Mouse (Mus musculus) limb, embryonic 13.5 days (tissue): Measurements from ENCODE around the gene Srrm4. TPM values are rescaled to one million over a fixed set of nuclear protein-coding genes. Genes with fewer than 3 reads are reported as not detected.

ENCODE experiments used
- ATAC-seq: fragments of 200-750 bp; cut with Nextera tagmentation; 2 replicates; pipeline ENCODE4 v1.8.0; 2017; ENCODE audit warnings: low read depth, moderate number of reproducible peaks, moderate TSS enrichment; ENCODE audit not compliant: low FRiP score
- H3K27ac ChIP-seq: fragments of 300-500 bp; sonication (generic); 2 replicates; pipeline ENCODE4 v1.5.1; 2015; ENCODE audit warnings: inconsistent platforms, mild to moderate bottlenecking, moderate library complexity
- H3K27me3 ChIP-seq: fragments of 300-500 bp; sonication (generic); 2 replicates; pipeline ENCODE4 v1.6.1; 2015; ENCODE audit warnings: mild to moderate bottlenecking, inconsistent platforms
- H3K36me3 ChIP-seq: fragments of 300-500 bp; sonication (generic); 2 replicates; pipeline ENCODE4 v1.6.1; 2015; ENCODE audit warnings: inconsistent platforms, mild to moderate bottlenecking, moderate library complexity
- H3K4me1 ChIP-seq: fragments of 300-500 bp; sonication (generic); 2 replicates; pipeline ENCODE4 v1.6.1; 2015; ENCODE audit warnings: inconsistent platforms
- H3K4me2 ChIP-seq: fragments of 300-500 bp; sonication (generic); replicated peaks from 2 replicates; pipeline ENCODE4 v1.6.1; 2015; ENCODE audit warnings: inconsistent platforms, mild to moderate bottlenecking, moderate library complexity
- H3K4me3 ChIP-seq: fragments of 300-500 bp; sonication (generic); 2 replicates; pipeline ENCODE4 v1.5.1; 2015; ENCODE audit warnings: moderate library complexity, mild to moderate bottlenecking, inconsistent platforms
- H3K9ac ChIP-seq: fragments of 300-500 bp; sonication (generic); 2 replicates; pipeline ENCODE4 v1.6.1; 2015; ENCODE audit warnings: mild to moderate bottlenecking, inconsistent platforms
- H3K9me3 ChIP-seq: fragments of 300-500 bp; sonication (generic); 2 replicates; pipeline ENCODE4 v1.6.1; 2016; ENCODE audit warnings: inconsistent platforms
- WGBS: fragments of 180-500 bp; shearing (Covaris S2); methylation state at CpG from one replicate; pipeline ENCODE4 v1.1.7; 2015; 5-methylcytosine and 5-hydroxymethylcytosine counted together
- polyA plus RNA-seq: library from polyadenylated mRNA; unstranded; fragments of >200 nt; fragmentation: Nextera tagmentation; extraction: Ambion mirVana; gene quantifications from 2 replicates; pipeline ENCODE4 v1.2.1, GENCODE M21; 2015

Gene Srrm4
- polyA plus RNA-seq, 1 experiment from 2014 or later: 0.25 TPM

GRCm38 (mm10) chr5:116545746-116546145 is 45.9 kb downstream of the Srrm4 start:
- Histone ChIP-seq H3K9ac (no peak overlapping the region), H3K27ac (no peak overlapping the region), H3K4me1 (no peaks in the 10 kb centered on the region), H3K4me3 (no peak overlapping the region), H3K4me2 (no peak overlapping the region), H3K9me3 (peaks cover 9% of the 10 kb centered on the region; the same call in 1 of the 2 replicates), H3K27me3 (no peaks in the 10 kb centered on the region), H3K36me3 (no peaks in the 10 kb centered on the region)
- no peak for ATAC-seq
- WGBS: 41% methylated on average over 11 of the region's 11 CpGs

DNA sequence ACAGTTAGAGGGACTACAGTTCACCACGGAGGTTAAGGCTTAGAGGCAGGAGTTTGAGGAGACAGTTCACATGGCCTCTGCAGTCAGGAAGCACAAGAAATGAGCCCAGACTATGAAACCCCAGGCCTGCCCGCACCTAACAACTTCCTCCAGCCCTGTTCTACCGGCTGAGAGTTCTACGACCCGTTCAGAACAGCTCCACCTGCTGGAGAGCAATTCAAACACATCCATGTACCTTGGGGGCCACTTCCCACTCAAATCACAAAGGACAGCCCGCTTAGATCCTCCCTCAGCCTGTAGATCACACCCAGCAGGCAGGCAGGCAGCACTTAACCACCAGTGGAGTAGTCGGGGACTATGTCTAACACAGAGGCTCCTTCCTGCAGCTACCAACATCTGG is 49.3 kb downstream of the Srrm4 start:
- 53% methylated on average over 7 of the region's 7 CpGs for WGBS
- no peaks in the 10 kb centered on the region for H3K4me1 ChIP-seq
- no peaks in the 10 kb centered on the region for H3K36me3 ChIP-seq
- H3K9me3 ChIP-seq: peaks cover 5% of the 10 kb centered on the region; the same call in 1 of the 2 replicates
- no peak overlapping the region for H3K27ac ChIP-seq
- ATAC-seq: no peak
- H3K4me3 ChIP-seq: no peak overlapping the region
- no peaks in the 10 kb centered on the region for H3K27me3 ChIP-seq
- no peak overlapping the region for H3K9ac ChIP-seq
- no peak overlapping the region for H3K4me2 ChIP-seq

DNA sequence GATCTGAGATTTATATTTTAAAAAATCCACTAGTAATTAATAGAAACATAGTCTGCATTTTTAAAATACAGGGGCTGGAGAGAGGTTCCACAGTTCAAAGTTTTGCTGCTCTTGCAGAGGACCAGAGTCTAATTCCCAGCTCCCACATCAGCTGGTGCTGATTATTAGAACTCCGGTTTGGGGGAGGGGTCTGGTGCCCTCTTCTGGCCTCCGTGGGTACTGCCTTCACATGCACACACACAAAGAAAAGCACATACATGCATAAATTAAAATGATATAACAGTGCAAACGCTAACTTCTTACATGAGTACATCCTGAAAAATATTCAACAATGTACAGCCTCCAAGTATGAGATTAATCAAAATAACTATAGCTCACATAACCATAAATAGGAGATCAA is 50.5 kb downstream of the Srrm4 start:
- no peak for ATAC-seq
- no peak overlapping the region for H3K27ac ChIP-seq
- H3K27me3 ChIP-seq: no peaks in the 10 kb centered on the region
- no peaks in the 10 kb centered on the region for H3K9me3 ChIP-seq
- no peaks in the 10 kb centered on the region for H3K4me1 ChIP-seq
- WGBS: 83% methylated on average over 3 of the region's 3 CpGs
- H3K4me2 ChIP-seq: no peak overlapping the region
- H3K36me3 ChIP-seq: no peaks in the 10 kb centered on the region
- H3K9ac ChIP-seq: no peak overlapping the region
- H3K4me3 ChIP-seq: no peak overlapping the region

DNA sequence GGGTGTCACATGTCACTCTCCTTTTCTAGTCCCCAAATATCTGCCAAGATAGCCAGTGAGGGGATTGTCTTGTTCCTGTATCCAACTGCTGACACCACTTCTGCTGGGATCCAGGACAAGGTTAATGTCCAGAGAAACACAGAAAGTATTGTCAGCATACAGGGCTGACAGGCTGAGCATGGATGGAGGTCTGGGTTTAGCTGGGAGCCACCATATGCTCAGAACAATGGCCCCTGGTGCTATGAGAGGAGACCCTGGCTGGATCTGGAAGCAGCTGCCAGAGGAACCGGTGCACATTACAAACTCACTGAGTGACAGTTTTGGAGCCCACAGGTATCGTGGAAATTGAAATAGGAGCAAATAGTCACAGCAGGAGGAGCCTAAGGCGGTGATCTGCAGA is 52.3 kb downstream of the Srrm4 start:
- no peak overlapping the region for H3K4me2 ChIP-seq
- H3K27ac ChIP-seq: no peak overlapping the region
- WGBS: 54% methylated on average over 3 of the region's 3 CpGs
- no peak overlapping the region for H3K4me3 ChIP-seq
- H3K4me1 ChIP-seq: no peaks in the 10 kb centered on the region
- no peaks in the 10 kb centered on the region for H3K36me3 ChIP-seq
- H3K9ac ChIP-seq: no peak overlapping the region
- ATAC-seq: no peak
- H3K27me3 ChIP-seq: no peaks in the 10 kb centered on the region
- H3K9me3 ChIP-seq: no peaks in the 10 kb centered on the region

DNA sequence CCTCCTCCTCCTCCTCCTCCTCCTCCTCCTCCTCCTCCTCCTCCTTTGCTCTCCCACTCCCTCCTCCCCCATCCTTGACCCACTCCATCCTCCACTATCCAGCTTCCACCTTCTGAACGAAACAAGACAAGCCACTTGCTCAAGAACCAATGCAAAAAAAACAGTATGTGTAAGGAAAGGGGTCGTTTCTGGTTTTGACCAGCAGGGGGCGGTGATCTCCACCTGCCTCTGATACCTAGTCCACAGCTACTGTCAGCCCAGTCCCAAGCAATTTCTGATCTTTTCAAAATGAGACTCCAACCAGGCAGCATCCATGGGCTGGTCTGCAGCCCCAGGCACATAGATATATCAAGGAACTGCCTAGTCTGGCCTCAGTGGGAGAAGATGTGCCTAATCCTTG is 53.1 kb downstream of the Srrm4 start:
- Histone ChIP-seq H3K36me3 (no peaks in the 10 kb centered on the region), H3K27me3 (no peaks in the 10 kb centered on the region), H3K4me2 (no peak overlapping the region), H3K4me3 (no peak overlapping the region), H3K27ac (no peak overlapping the region), H3K9me3 (no peaks in the 10 kb centered on the region), H3K4me1 (no peaks in the 10 kb centered on the region), H3K9ac (no peak overlapping the region)
- no peak for ATAC-seq
- 59% methylated on average over 2 of the region's 3 CpGs for WGBS

- H3K9ac ChIP-seq: no peak overlapping the region
- H3K27me3 ChIP-seq: no peaks in the 10 kb centered on the region
- H3K4me3 ChIP-seq: no peak overlapping the region
- no peak overlapping the region for H3K4me2 ChIP-seq
- no peak overlapping the region for H3K27ac ChIP-seq
- H3K4me1 ChIP-seq: no peaks in the 10 kb centered on the region
- no peak for ATAC-seq
- 75% methylated on average over 4 of the region's 4 CpGs for WGBS
- H3K36me3 ChIP-seq: no peaks in the 10 kb centered on the region
- H3K9me3 ChIP-seq: no peaks in the 10 kb centered on the region
Measured at GRCm38 (mm10) chr5:116526324-116526723, 65.3 kb downstream of the Srrm4 start.

- no peak for ATAC-seq
- H3K4me3 ChIP-seq: no peak overlapping the region
- no peak overlapping the region for H3K4me2 ChIP-seq
- no peak overlapping the region for H3K27ac ChIP-seq
- H3K36me3 ChIP-seq: no peaks in the 10 kb centered on the region
- no peaks in the 10 kb centered on the region for H3K4me1 ChIP-seq
- no peak overlapping the region for H3K9ac ChIP-seq
- 83% methylated on average over 8 of the region's 8 CpGs for WGBS
- H3K27me3 ChIP-seq: no peaks in the 10 kb centered on the region
- H3K9me3 ChIP-seq: no peaks in the 10 kb centered on the region
Measured at GRCm38 (mm10) chr5:116525308-116525707, 66.3 kb downstream of the Srrm4 start.

DNA sequence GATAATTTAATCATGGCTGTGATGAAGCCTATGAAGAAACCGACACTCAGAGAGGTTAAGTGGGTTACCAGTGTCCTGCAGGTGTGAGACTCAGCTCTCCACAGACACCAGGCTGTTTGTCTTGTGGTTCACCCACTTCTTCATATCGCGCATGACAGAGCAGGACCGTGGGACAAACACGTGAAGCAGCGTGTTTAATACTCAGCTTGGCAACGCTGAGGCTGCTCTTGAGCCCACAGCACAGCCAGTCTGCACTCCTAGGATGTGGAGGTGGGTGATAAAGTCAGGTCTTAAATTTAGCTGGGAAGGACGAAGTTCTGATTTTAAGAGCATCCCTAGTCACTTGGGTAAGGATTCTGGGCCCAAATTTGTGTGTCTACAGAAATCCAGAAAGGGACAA is 68.1 kb downstream of the Srrm4 start:
- Histone ChIP-seq H3K36me3 (no peaks in the 10 kb centered on the region), H3K27ac (no peak overlapping the region), H3K9ac (no peak overlapping the region), H3K4me1 (no peaks in the 10 kb centered on the region), H3K27me3 (no peaks in the 10 kb centered on the region), H3K4me2 (no peak overlapping the region), H3K4me3 (no peak overlapping the region), H3K9me3 (no peaks in the 10 kb centered on the region)
- no peak for ATAC-seq
- 84% methylated on average over 8 of the region's 8 CpGs for WGBS

DNA sequence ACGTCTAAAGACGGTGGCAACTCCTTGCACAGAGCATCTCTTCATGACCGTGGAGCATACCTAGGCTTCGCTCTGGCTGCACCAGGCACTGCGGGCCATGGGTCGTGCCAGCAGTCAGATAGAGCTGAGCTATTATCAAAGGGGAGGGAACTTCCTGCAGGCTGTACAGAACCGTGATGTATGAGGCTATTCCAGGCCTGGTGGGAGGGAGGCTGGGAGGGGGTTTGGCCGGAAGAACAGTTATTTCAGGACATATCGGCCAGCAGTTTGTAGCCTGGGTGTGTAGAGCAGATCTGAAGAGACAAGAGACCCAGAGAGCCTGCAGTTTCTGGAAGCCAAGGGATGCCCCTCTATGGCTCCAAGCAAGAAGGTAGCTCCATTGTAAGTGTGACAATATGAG is 68.5 kb downstream of the Srrm4 start:
- no peak for ATAC-seq
- Histone ChIP-seq H3K27ac (no peak overlapping the region), H3K9me3 (no peaks in the 10 kb centered on the region), H3K4me2 (no peak overlapping the region), H3K9ac (no peak overlapping the region), H3K27me3 (no peaks in the 10 kb centered on the region), H3K4me3 (no peak overlapping the region), H3K4me1 (no peaks in the 10 kb centered on the region), H3K36me3 (no peaks in the 10 kb centered on the region)
- 62% methylated on average over 9 of the region's 9 CpGs for WGBS

DNA sequence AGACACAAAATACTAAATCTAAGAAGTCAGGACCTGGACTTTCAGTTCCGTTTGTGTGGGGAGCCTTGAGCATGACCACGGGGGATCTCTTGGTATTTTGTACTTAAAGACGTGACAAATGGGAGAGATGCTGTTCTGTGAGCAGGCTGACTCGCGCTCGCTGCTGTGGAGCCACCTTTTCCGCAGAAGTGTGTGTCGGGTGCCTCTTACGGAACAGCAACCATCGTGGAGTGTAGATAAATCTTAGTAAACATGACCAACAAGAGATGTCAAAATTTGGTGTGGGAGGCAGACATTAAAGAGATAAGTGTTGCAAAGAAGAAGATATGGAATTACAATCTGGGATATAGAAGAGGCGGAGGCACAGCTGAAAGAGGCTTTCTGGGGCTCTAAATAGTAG is 69.3 kb downstream of the Srrm4 start:
- Histone ChIP-seq H3K4me2 (no peak overlapping the region), H3K27me3 (no peaks in the 10 kb centered on the region), H3K27ac (no peak overlapping the region), H3K9me3 (no peaks in the 10 kb centered on the region), H3K9ac (no peak overlapping the region), H3K4me3 (no peak overlapping the region), H3K36me3 (no peaks in the 10 kb centered on the region), H3K4me1 (no peaks in the 10 kb centered on the region)
- no peak for ATAC-seq
- WGBS: 83% methylated on average over 11 of the region's 11 CpGs

GRCm38 (mm10) chr5:116518047-116518446 is 73.6 kb downstream of the Srrm4 start:
- H3K9me3 ChIP-seq: no peaks in the 10 kb centered on the region
- no peak for ATAC-seq
- no peaks in the 10 kb centered on the region for H3K4me1 ChIP-seq
- H3K4me3 ChIP-seq: no peak overlapping the region
- H3K27ac ChIP-seq: no peak overlapping the region
- H3K36me3 ChIP-seq: no peaks in the 10 kb centered on the region
- 29% methylated on average over 4 of the region's 4 CpGs for WGBS
- H3K9ac ChIP-seq: no peak overlapping the region
- H3K4me2 ChIP-seq: no peak overlapping the region
- H3K27me3 ChIP-seq: no peaks in the 10 kb centered on the region

DNA sequence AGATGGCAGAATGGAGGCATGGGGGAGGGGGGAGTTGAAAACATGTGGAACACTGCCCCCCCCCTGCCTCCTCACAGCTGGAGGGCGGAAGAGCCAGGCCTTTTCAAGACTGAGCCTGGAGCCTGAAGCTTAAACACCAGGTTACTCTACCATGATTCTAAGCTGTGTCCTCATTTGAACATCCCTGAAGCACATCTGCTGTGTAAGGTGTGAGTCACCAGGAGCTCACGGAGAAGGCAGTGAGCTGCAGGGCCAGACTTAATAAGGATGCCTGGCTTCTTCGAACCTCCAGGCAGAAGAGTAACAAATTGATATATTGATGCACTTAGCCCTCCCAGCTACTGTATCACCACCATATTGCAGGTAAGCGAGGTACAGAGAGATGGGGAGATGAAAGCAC is 79.5 kb downstream of the Srrm4 start:
- no peaks in the 10 kb centered on the region for H3K9me3 ChIP-seq
- H3K4me2 ChIP-seq: no peak overlapping the region
- H3K36me3 ChIP-seq: no peaks in the 10 kb centered on the region
- H3K9ac ChIP-seq: no peak overlapping the region
- no peak overlapping the region for H3K27ac ChIP-seq
- WGBS: 65% methylated on average over 4 of the region's 4 CpGs
- no peaks in the 10 kb centered on the region for H3K27me3 ChIP-seq
- H3K4me3 ChIP-seq: no peak overlapping the region
- ATAC-seq: no peak
- H3K4me1 ChIP-seq: no peaks in the 10 kb centered on the region

DNA sequence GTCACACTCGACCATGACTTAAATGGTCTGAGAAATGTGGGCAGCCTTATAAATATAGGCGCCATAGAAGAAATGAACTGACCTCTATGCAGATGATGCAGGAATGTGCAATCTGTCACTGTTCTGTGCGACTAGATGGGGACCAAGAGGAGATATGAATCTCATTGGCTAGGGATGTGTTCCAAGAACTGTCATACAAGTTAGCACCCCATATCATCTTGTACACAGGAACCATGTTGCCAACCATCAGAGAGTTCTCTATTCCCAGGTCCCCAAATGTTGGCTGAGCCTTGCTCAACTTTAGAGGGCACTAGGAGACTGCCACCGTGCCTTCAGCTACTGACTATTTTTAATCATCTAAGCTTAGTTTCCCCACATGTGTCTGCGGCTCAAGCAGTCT is 81.4 kb downstream of the Srrm4 start:
- Histone ChIP-seq H3K27me3 (no peaks in the 10 kb centered on the region), H3K4me2 (no peak overlapping the region), H3K27ac (no peak overlapping the region), H3K4me1 (no peaks in the 10 kb centered on the region), H3K36me3 (no peaks in the 10 kb centered on the region), H3K9me3 (no peaks in the 10 kb centered on the region), H3K9ac (no peak overlapping the region), H3K4me3 (no peak overlapping the region)
- WGBS: 78% methylated on average over 5 of the region's 5 CpGs
- ATAC-seq: no peak
